Mouse (Mus musculus): ENCODE measurements around the gene BC107364.
A peak's percentile ranks its signal among the peaks of the same experiment; 100 is the strongest.
"Not testable (repeated sequence)": the region's sequence is repeated elsewhere in the genome, so short reads cannot be mapped to it uniquely, and the experiment has no call there.

BC107364 gene

GRCm38 (mm10) chr3:96485361-96485760 lies 33.3 kb upstream of the BC107364 start:
- no peak for DNase-seq

- no peak for DNase-seq
These were observed 32.8 kb upstream of the BC107364 start for GRCm38 (mm10) chr3:96484921-96485320.

- no peak for DNase-seq
These were observed 31.8 kb upstream of the BC107364 start for GRCm38 (mm10) chr3:96483946-96484345.

- DNase-seq = not testable (repeated sequence)
These were observed 30.9 kb upstream of the BC107364 start for GRCm38 (mm10) chr3:96483044-96483443.

GRCm38 (mm10) chr3:96482451-96482850 lies 30.3 kb upstream of the BC107364 start:
- no peak for DNase-seq

- DNase-seq = no peak
These were observed 29.8 kb upstream of the BC107364 start for GRCm38 (mm10) chr3:96481856-96482255.

- DNase-seq = no peak
These were observed 28.7 kb upstream of the BC107364 start for GRCm38 (mm10) chr3:96480684-96481270.

GRCm38 (mm10) chr3:96479249-96479648 lies 27.1 kb upstream of the BC107364 start:
- DNase-seq = peak; percentile 26

GRCm38 (mm10) chr3:96477558-96477957 lies 25.5 kb upstream of the BC107364 start:
- DNase-seq = no peak

GRCm38 (mm10) chr3:96477084-96477483 lies 25.0 kb upstream of the BC107364 start:
- no peak for DNase-seq

GRCm38 (mm10) chr3:96474909-96475655 lies 23.0 kb upstream of the BC107364 start:
- DNase-seq = no peak

GRCm38 (mm10) chr3:96473556-96473955 lies 21.4 kb upstream of the BC107364 start:
- not testable (repeated sequence) for DNase-seq

GRCm38 (mm10) chr3:96472066-96472465 lies 20.0 kb upstream of the BC107364 start:
- DNase-seq = no peak

- DNase-seq = no peak
These were observed 17.5 kb upstream of the BC107364 start for GRCm38 (mm10) chr3:96469626-96470025.

- DNase-seq = not testable (repeated sequence)
These were observed 16.2 kb upstream of the BC107364 start for GRCm38 (mm10) chr3:96468335-96468734.

- DNase-seq = no peak
These were observed 15.5 kb upstream of the BC107364 start for GRCm38 (mm10) chr3:96467641-96468040.

GRCm38 (mm10) chr3:96463891-96464290 lies 11.8 kb upstream of the BC107364 start:
- DNase-seq = no peak

- DNase-seq = not testable (repeated sequence)
These were observed 8.4 kb upstream of the BC107364 start for GRCm38 (mm10) chr3:96460568-96460870.

GRCm38 (mm10) chr3:96459757-96460567 lies 7.9 kb upstream of the BC107364 start:
- DNase-seq = not testable (repeated sequence)

GRCm38 (mm10) chr3:96458886-96459439 lies 6.9 kb upstream of the BC107364 start:
- not testable (repeated sequence) for DNase-seq

- not testable (repeated sequence) for DNase-seq
These were observed 5.9 kb upstream of the BC107364 start for GRCm38 (mm10) chr3:96458008-96458407.

GRCm38 (mm10) chr3:96451181-96451737 lies 847 bp downstream of the BC107364 start:
- DNase-seq = not testable (repeated sequence)

- DNase-seq = not testable (repeated sequence)
These were observed 1.6 kb downstream of the BC107364 start for GRCm38 (mm10) chr3:96450586-96450896.
